In genomic region chr19:46075616-46076607, GRCm38 (mm10) we compare ENCODE assay signal across 8 mouse cellular contexts. TPM values are rescaled to one million over a fixed set of nuclear protein-coding genes. Genes with fewer than 3 reads are reported as not detected.
DNase-seq lines count a peak whose midpoint lies in the region; ATAC-seq and TF ChIP-seq lines count a peak whose summit lies in the region.

TSS of gene Nolc1 (plus strand) at chr19:46075863.

- H3K9ac ChIP-seq in hindbrain, postnatal 0 days (replicated peaks; ENCODE audit: low read length) = peak within 1 kb of the TSS; percentile 57

- H3K27me3 ChIP-seq in hindbrain, postnatal 0 days (ENCODE audit: insufficient read depth, low read length) = no peaks in the 10 kb centered on the region

- no peaks in the 10 kb centered on the region for H3K9me3 ChIP-seq in hindbrain, postnatal 0 days (ENCODE audit: low read length)

- peak; percentile 98 for ATAC-seq in common myeloid progenitor, adult 5-6 weeks (replicated peaks; ENCODE audit: low read depth, poor library complexity, severe bottlenecking)
- ATAC-seq in hindbrain, postnatal 0 days = peak; percentile 97
- ATAC-seq in megakaryocyte, adult 5-6 weeks (ENCODE audit: poor library complexity, severe bottlenecking) = peak; percentile 97

- DNase-seq in ZHBTc4 (ENCODE audit: low read depth, low spot score) = peak; percentile 100
- peak; percentile 99 for DNase-seq in gastrocnemius, adult 2 months
- peak; percentile 99 for DNase-seq in hindbrain, postnatal 0 days (ENCODE audit: low spot score)
- peak; percentile 100 for DNase-seq in left cerebral cortex, adult 2 months (ENCODE audit: extremely low spot score in 1 of 2, low spot score in 2 of 2)
- DNase-seq in right cerebral cortex, adult 2 months (ENCODE audit: low spot score in 2 of 2) = peak; percentile 100
- DNase-seq in urinary bladder, postnatal 14 days (ENCODE audit: low spot score) = peak; percentile 99

- under 1% methylated on average over 66 of the region's 66 CpGs for WGBS in hindbrain, postnatal 0 days

- peak within 1 kb of the TSS; percentile 68 for H3K4me2 ChIP-seq in hindbrain, postnatal 0 days (ENCODE audit: low read depth, low read length)

- H3K4me1 ChIP-seq in hindbrain, postnatal 0 days (ENCODE audit: insufficient read depth, low read length) = peaks cover 9% of the 10 kb centered on the region

- intact Hi-C loops in gastrocnemius, adult 2 months (cut with DNase I) = loop anchor here (5.0 kb wide), 1 partner anchor 496 kb away; the partner anchor contains the start of genes Arl3 and Sfxn2
- intact Hi-C loops in left cerebral cortex, adult 2 months (cut with DNase I) = loop anchor here (1.0 to 2.0 kb wide), 2 partner anchors 20 to 77 kb away; partner anchors contain the start of gene Armh3

- H3K4me3 ChIP-seq in gastrocnemius, adult 2 months = peak within 1 kb of the TSS; percentile 95
- peak within 1 kb of the TSS; percentile 75 for H3K4me3 ChIP-seq in hindbrain, postnatal 0 days (ENCODE audit: low read length)
- peak within 1 kb of the TSS; percentile 85 for H3K4me3 ChIP-seq in left cerebral cortex, adult 2 months

- peaks cover 43% of the 10 kb centered on the region for H3K36me3 ChIP-seq in hindbrain, postnatal 0 days (ENCODE audit: insufficient read depth, low read length)

- peak within 1 kb of the TSS; percentile 98 for H3K27ac ChIP-seq in gastrocnemius, adult 2 months
- peak within 1 kb of the TSS; percentile 70 for H3K27ac ChIP-seq in hindbrain, postnatal 0 days
- H3K27ac ChIP-seq in left cerebral cortex, adult 2 months = peak within 1 kb of the TSS; percentile 10; the same call in 1 of the 2 replicates

- no peak for TF ChIP-seq CTCF in gastrocnemius, adult 2 months (IDR thresholded peaks at IDR 0.05)
- TF ChIP-seq CTCF in hindbrain, postnatal 0 days (IDR thresholded peaks at IDR 0.05; ENCODE audit: low read depth) = peak; percentile 32; the same call in 1 of the 2 replicates
- TF ChIP-seq CTCF in left cerebral cortex, adult 2 months (IDR thresholded peaks at IDR 0.05) = no peak

RNA-seq across cellular contexts. Expression of gene Nolc1, which starts in this region (rescaled TPM):
- total RNA-seq in common myeloid progenitor, adult 5-6 weeks (2017) = 197 and 199 TPM in 2 replicates
- total RNA-seq in gastrocnemius, adult 2 months (2021) = 10 to 100 TPM; 22.4 to 22.5 TPM
- 24.1 and 26.9 TPM in 2 replicates for total RNA-seq in hindbrain, postnatal 0 days (2014; rRNA removed)
- polyA plus RNA-seq in hindbrain, postnatal 0 days (2015; fragmentation: Nextera tagmentation; extraction: Ambion mirVana) = 57.7 and 61.6 TPM in 2 replicates
- 10 to 100 TPM; 45.0 to 51.0 TPM for total RNA-seq in left cerebral cortex, adult 2 months (2021)
- 16.4 and 19.7 TPM in 2 replicates for total RNA-seq in megakaryocyte, adult 5-6 weeks (2015)
- total RNA-seq in megakaryocyte, adult 5-6 weeks (2017) = 36.8 and 47.6 TPM in 2 replicates

Comparison
In these comparisons a context has a peak if more than half of its experiments do, and no peak if none do; other contexts are left out.
1. Peak in every context shown above with its lines: DNase-seq, ATAC-seq, H3K4me3 ChIP-seq and H3K27ac ChIP-seq.
2. H3K27ac ChIP-seq: peak in every context shown above with its lines; median percentile 98 in gastrocnemius, adult 2 months; 70 in hindbrain, postnatal 0 days; 10 in left cerebral cortex, adult 2 months.